Mouse (Mus musculus): Measurements from ENCODE around the gene Srek1.
A peak's percentile ranks its signal among the peaks of the same experiment; 100 is the strongest.

Gene Srek1

GRCm38 (mm10) chr13:103774119-103774757, at the start of gene Srek1:
Gene Srek1, minus strand, starts transcription at chr13:103774608.
- peak; percentile 99 for DNase-seq

- DNase-seq, result no peak
Observed at GRCm38 (mm10) chr13:103822270-103822669, 47.9 kb upstream of the Srek1 start.

- DNase-seq, result no peak
Observed at GRCm38 (mm10) chr13:103819377-103819776, 45.0 kb upstream of the Srek1 start.

- DNase-seq, result no peak
Observed at GRCm38 (mm10) chr13:103817935-103818334, 43.5 kb upstream of the Srek1 start.

GRCm38 (mm10) chr13:103807464-103807863, 33.1 kb upstream of the Srek1 start:
- no peak for DNase-seq

GRCm38 (mm10) chr13:103806210-103806851, 31.9 kb upstream of the Srek1 start:
- DNase-seq, result peak; percentile 41

GRCm38 (mm10) chr13:103803721-103804120, 29.3 kb upstream of the Srek1 start:
- no peak for DNase-seq

- DNase-seq, result no peak
Observed at GRCm38 (mm10) chr13:103801021-103801420, 26.6 kb upstream of the Srek1 start.

- no peak for DNase-seq
Observed at GRCm38 (mm10) chr13:103794688-103795543, 20.5 kb upstream of the Srek1 start.

- peak; percentile 54 for DNase-seq
Observed at GRCm38 (mm10) chr13:103779922-103780585, 5.6 kb upstream of the Srek1 start.

GRCm38 (mm10) chr13:103777126-103777525, 2.7 kb upstream of the Srek1 start:
- DNase-seq, result no peak

GRCm38 (mm10) chr13:103773407-103774118, 845 bp downstream of the Srek1 start:
- no peak for DNase-seq

- DNase-seq, result peak; percentile 18
Observed at GRCm38 (mm10) chr13:103772917-103773316, 1.5 kb downstream of the Srek1 start.

- no peak for DNase-seq
Observed at GRCm38 (mm10) chr13:103770821-103771220, 3.6 kb downstream of the Srek1 start.

GRCm38 (mm10) chr13:103767935-103768334, 6.5 kb downstream of the Srek1 start:
- DNase-seq, result no peak

- no peak for DNase-seq
Observed at GRCm38 (mm10) chr13:103763640-103764039, 10.8 kb downstream of the Srek1 start.

- DNase-seq, result no peak
Observed at GRCm38 (mm10) chr13:103761971-103762370, 12.4 kb downstream of the Srek1 start.

GRCm38 (mm10) chr13:103751421-103751820, 23.0 kb downstream of the Srek1 start:
- DNase-seq, result peak; percentile 12

GRCm38 (mm10) chr13:103745688-103746087, 28.7 kb downstream of the Srek1 start:
- no peak for DNase-seq

GRCm38 (mm10) chr13:103745160-103745559, 29.2 kb downstream of the Srek1 start:
- no peak for DNase-seq

- no peak for DNase-seq
Observed at GRCm38 (mm10) chr13:103735330-103736007, 38.9 kb downstream of the Srek1 start.

GRCm38 (mm10) chr13:103726872-103727271, 47.5 kb downstream of the Srek1 start:
- no peak for DNase-seq
